Mouse (Mus musculus) limb, embryonic 14.5 days (tissue): ENCODE results near the gene Cdh4. TPM values are rescaled to one million over a fixed set of nuclear protein-coding genes. Genes with fewer than 3 reads are reported as not detected.
A peak's percentile ranks its signal among the peaks of the same experiment; 100 is the strongest.

Source experiments
- ATAC-seq: fragments of 200-750 bp; cut with Nextera tagmentation; 2 replicates; pipeline ENCODE4 v1.8.0; 2017; ENCODE audit warnings: low read depth, moderate number of reproducible peaks, moderate TSS enrichment; ENCODE audit not compliant: low FRiP score
- DNase-seq: peaks from one replicate; pipeline ENCODE4 v3.0.0-alpha.2; 2015; ENCODE audit warnings: low spot score
- H3K27ac ChIP-seq: fragments of 300-500 bp; sonication (generic); replicated peaks from 2 replicates; pipeline ENCODE4 v1.5.1; 2014; ENCODE audit warnings: low read depth, mild to moderate bottlenecking, low read length, moderate library complexity, mixed read lengths
- H3K27me3 ChIP-seq: fragments of 300-500 bp; sonication (generic); 2 replicates; pipeline ENCODE4 v1.6.1; 2014; ENCODE audit warnings: low read length, mixed read lengths; ENCODE audit not compliant: control insufficient read depth, insufficient read depth
- H3K36me3 ChIP-seq: fragments of 300-500 bp; sonication (generic); 2 replicates; pipeline ENCODE4 v1.6.1; 2014; ENCODE audit warnings: mild to moderate bottlenecking, low read length, moderate library complexity, mixed read lengths; ENCODE audit not compliant: control insufficient read depth, insufficient read depth
- H3K4me1 ChIP-seq: fragments of 300-500 bp; sonication (generic); 2 replicates; pipeline ENCODE4 v1.6.1; 2014; ENCODE audit warnings: antibody characterized with exemption, low read length, mixed read lengths; ENCODE audit not compliant: control insufficient read depth, insufficient read depth
- H3K4me2 ChIP-seq: fragments of 300-500 bp; sonication (generic); replicated peaks from 2 replicates; pipeline ENCODE4 v1.6.1; 2014; ENCODE audit warnings: low read depth, mild to moderate bottlenecking, low read length, moderate library complexity; ENCODE audit not compliant: severe bottlenecking
- H3K4me3 ChIP-seq: fragments of 300-500 bp; sonication (generic); replicated peaks from 2 replicates; pipeline ENCODE4 v1.5.1; 2014; ENCODE audit warnings: low read length
- H3K9ac ChIP-seq: fragments of 300-500 bp; sonication (generic); 2 replicates; pipeline ENCODE4 v1.6.1; 2014; ENCODE audit warnings: mild to moderate bottlenecking, low read depth, low read length, moderate library complexity; ENCODE audit not compliant: severe bottlenecking
- H3K9me3 ChIP-seq: fragments of 300-500 bp; sonication (generic); 2 replicates; pipeline ENCODE4 v1.6.1; 2016; ENCODE audit warnings: low read length; ENCODE audit not compliant: control insufficient read depth
- POLR2A ChIP-seq: fragments of 200-500 bp; IDR thresholded peaks from 2 replicates; pipeline ENCODE4 v1.8.0; 2012; ENCODE audit warnings: inconsistent platforms, mild to moderate bottlenecking, moderate library complexity, borderline replicate concordance; ENCODE audit not compliant: insufficient read depth, insufficient read length; ENCODE audit errors: extremely low read depth
- WGBS: fragments of 180-500 bp; shearing (Covaris S2); extraction: QIAGEN DNeasy Blood & Tissue Kit; methylation state at CpG from one replicate; pipeline ENCODE4 v1.1.7; 2014; 5-methylcytosine and 5-hydroxymethylcytosine counted together
- polyA plus RNA-seq, 2 experiments: library from polyadenylated mRNA; depleted of rRNA in 1 of 2; stranded (reverse) in 1 of 2; unstranded in 1 of 2; fragments of >200 nt; fragmentation: Nextera tagmentation in 1 of 2; extraction: Ambion mirVana in 1 of 2; gene quantifications; 2 replicates each; pipeline versions ENCODE4 v1.2.1 to v1.2.3; 2012 to 2014

The Cdh4 gene
- polyA plus RNA-seq, 2 experiments, result 7.5 to 9.0 TPM

DNA sequence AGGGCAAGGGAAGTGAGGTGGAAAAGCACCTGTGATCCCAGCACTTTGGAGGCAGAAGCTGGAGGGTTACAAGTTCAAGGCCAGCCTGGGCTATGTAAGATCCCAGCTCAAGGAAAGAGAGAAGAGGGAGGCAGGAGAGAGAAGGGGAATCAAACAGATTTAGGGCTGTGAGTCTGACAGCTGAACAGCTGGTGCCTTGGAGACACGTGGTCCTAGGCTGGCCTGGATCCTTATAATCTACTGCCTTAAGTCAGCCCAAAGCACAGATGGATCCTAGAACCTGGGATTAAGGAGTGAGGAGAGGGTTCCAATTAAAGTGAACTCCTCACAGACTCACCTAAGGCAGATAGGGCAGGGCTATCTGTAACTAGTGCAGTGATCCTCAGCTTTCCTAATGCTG is 352.1 kb downstream of the Cdh4 start:
- Histone ChIP-seq H3K9me3 (no peaks in the 10 kb centered on the region), H3K27me3 (no peaks in the 10 kb centered on the region), H3K9ac (no peak overlapping the region), H3K4me1 (peaks cover 13% of the 10 kb centered on the region), H3K27ac (no peak overlapping the region), H3K4me2 (no peak overlapping the region), H3K4me3 (no peak overlapping the region), H3K36me3 (no peaks in the 10 kb centered on the region)
- 45% methylated on average over 1 of the region's 1 CpGs for WGBS
- TF ChIP-seq POLR2A, result no peak
- DNase-seq (no peak), ATAC-seq (no peak)

- Histone ChIP-seq H3K36me3 (no peaks in the 10 kb centered on the region), H3K27ac (no peak overlapping the region), H3K27me3 (no peaks in the 10 kb centered on the region), H3K9me3 (no peaks in the 10 kb centered on the region), H3K4me3 (no peak overlapping the region), H3K9ac (no peak overlapping the region), H3K4me2 (no peak overlapping the region), H3K4me1 (peaks cover 21% of the 10 kb centered on the region)
- TF ChIP-seq POLR2A, result no peak
- DNase-seq, result no peak
- WGBS, result 73% methylated on average over 12 of the region's 12 CpGs
- no peak for ATAC-seq
Observed at GRCm38 (mm10) chr2:179795452-179795851, 353.2 kb downstream of the Cdh4 start.

- ATAC-seq (no peak), DNase-seq (no peak)
- Histone ChIP-seq H3K9ac (no peak overlapping the region), H3K4me1 (peaks cover 23% of the 10 kb centered on the region; the same call in 1 of the 2 replicates), H3K27ac (no peak overlapping the region), H3K27me3 (no peaks in the 10 kb centered on the region), H3K4me2 (no peak overlapping the region), H3K4me3 (no peak overlapping the region), H3K36me3 (no peaks in the 10 kb centered on the region), H3K9me3 (no peaks in the 10 kb centered on the region)
- no peak for TF ChIP-seq POLR2A
- WGBS, result 71% methylated on average over 19 of the region's 19 CpGs
Observed at GRCm38 (mm10) chr2:179799906-179800532, 357.8 kb downstream of the Cdh4 start.

DNA sequence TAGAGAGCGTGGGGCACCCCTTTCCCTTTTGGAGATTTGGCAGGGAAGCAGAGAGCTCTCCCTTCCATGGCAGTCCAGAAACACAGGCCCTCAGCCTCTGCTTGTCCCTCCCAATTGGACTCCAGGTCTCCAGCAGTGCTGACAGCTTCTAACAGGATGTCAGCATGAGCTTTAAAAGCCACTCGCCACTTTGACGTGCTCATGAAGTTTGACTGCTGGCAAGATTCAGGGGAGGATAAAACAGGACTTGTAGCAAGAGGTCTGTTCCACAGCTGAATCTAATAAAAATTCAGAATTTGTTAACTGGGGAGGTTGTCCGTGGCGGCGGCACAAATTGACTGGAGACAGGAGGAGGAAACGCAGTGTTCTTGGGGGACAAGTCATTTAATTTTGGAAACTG is 358.8 kb downstream of the Cdh4 start:
- Histone ChIP-seq H3K36me3 (no peaks in the 10 kb centered on the region), H3K27ac (no peak overlapping the region), H3K4me2 (no peak overlapping the region), H3K9ac (no peak overlapping the region), H3K4me3 (no peak overlapping the region), H3K4me1 (peaks cover 23% of the 10 kb centered on the region; the same call in 1 of the 2 replicates), H3K9me3 (no peaks in the 10 kb centered on the region), H3K27me3 (no peaks in the 10 kb centered on the region)
- WGBS, result 20% methylated on average over 7 of the region's 7 CpGs
- DNase-seq (no peak), ATAC-seq (peak; percentile 30; the same call in 1 of the 2 replicates)
- TF ChIP-seq POLR2A, result no peak

- Histone ChIP-seq H3K4me2 (no peak overlapping the region), H3K9ac (no peak overlapping the region), H3K36me3 (no peaks in the 10 kb centered on the region), H3K4me3 (no peak overlapping the region), H3K4me1 (peaks cover 23% of the 10 kb centered on the region; the same call in 1 of the 2 replicates), H3K27ac (no peak overlapping the region), H3K27me3 (no peaks in the 10 kb centered on the region), H3K9me3 (no peaks in the 10 kb centered on the region)
- WGBS, result 79% methylated on average over 1 of the region's 1 CpGs
- TF ChIP-seq POLR2A, result no peak
- DNase-seq (no peak), ATAC-seq (no peak)
Observed at GRCm38 (mm10) chr2:179802411-179802810, 360.2 kb downstream of the Cdh4 start.

DNA sequence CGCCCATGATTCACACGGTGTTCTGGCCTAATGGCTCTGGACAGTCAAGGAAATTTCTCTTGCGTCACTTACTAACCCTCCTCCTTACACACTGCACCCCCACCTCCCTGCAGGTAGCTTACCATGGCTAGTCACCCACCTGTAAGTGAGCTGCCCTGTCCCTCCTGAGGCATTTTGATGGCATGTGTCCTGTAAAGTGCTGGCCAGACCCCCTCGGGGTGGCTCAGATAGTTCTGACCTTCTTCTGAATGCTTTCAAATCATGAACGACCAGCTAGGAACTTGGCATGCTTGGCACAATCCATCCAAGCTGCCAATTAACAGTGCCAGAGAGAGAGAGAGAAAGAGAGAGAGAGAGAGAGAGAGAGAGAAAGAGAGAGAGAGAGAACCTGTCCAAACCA is 368.9 kb downstream of the Cdh4 start:
- Histone ChIP-seq H3K9me3 (no peaks in the 10 kb centered on the region), H3K4me2 (no peak overlapping the region), H3K4me1 (0 out of 2 replicates have a peak, but pooled peaks cover 4% of the 10 kb centered on the region), H3K27ac (no peak overlapping the region), H3K27me3 (no peaks in the 10 kb centered on the region), H3K36me3 (no peaks in the 10 kb centered on the region), H3K4me3 (no peak overlapping the region), H3K9ac (no peak overlapping the region)
- DNase-seq (no peak), ATAC-seq (no peak)
- WGBS, result 77% methylated on average over 5 of the region's 5 CpGs
- TF ChIP-seq POLR2A, result no peak
